Mouse (Mus musculus) bone marrow, adult 2 months (tissue): ENCODE measurements around the gene Mtnr1b.

Experiments used
- CTCF ChIP-seq: fragments of 200-500 bp; IDR thresholded peaks from 2 replicates; pipeline ENCODE4 v1.5.1; 2011; ENCODE audit warnings: low read length, control low read depth; ENCODE audit not compliant: control insufficient read depth, insufficient read depth
- POLR2A ChIP-seq: fragments of 200-500 bp; IDR thresholded peaks from 2 replicates; pipeline ENCODE4 v1.6.1; 2011; ENCODE audit warnings: low read depth, mild to moderate bottlenecking, control low read depth, low read length, borderline replicate concordance; ENCODE audit not compliant: control insufficient read depth

GRCm38 (mm10) chr9:15916600-15916999 is 42.2 kb upstream of the Mtnr1b start:
- no peak for TF ChIP-seq POLR2A
- no peak for TF ChIP-seq CTCF
